Mouse (Mus musculus) kidney, adult 2 months (tissue): Measurements from ENCODE around the gene AW549877.

Experiments
- CTCF ChIP-seq: fragments of 200-500 bp; conservative IDR thresholded peaks from 2 replicates; pipeline ENCODE4 v1.5.1; 2011; ENCODE audit warnings: low read depth, mild to moderate bottlenecking, control low read depth, low read length, moderate library complexity, mixed read lengths; ENCODE audit not compliant: insufficient read depth, insufficient read length
- POLR2A ChIP-seq: fragments of 200-500 bp; IDR thresholded peaks from one replicate; pipeline ENCODE4 v1.6.1; 2011; ENCODE audit warnings: low read depth, low read length, control low read depth

GRCm38 (mm10) chr15:3978279-3978678 lies 17.3 kb downstream of the AW549877 start:
- TF ChIP-seq CTCF (no peak), POLR2A (no peak)
